Mouse (Mus musculus): Measurements from ENCODE around the gene Fggy.

DNA sequence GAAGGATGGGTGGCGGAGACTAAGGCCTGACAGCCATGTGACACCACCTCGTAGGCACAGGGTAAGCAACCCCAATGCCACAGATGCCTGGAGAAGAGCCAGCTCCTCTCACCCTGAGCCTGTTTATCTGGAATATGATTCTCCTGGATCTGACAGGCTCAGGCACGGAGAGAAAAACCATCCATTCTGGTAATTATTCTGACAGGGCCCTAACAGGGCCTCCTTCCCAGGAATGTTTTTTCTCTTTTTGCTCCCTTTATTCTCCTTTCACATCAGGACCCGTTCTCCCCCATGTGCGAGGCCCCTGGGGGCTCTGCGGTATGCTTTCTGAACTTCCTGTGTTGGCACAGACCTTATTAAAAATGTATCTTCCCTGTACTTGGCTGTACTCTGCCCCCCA, 94.7 kb downstream of the Fggy start:
- no peak for TF ChIP-seq CTCF (IDR thresholded peaks at IDR 0.05; ENCODE audit: low read depth)
- TF ChIP-seq EP300 (optimal IDR thresholded peaks at IDR 0.05), result no peak
